Mouse (Mus musculus): Measurements from ENCODE around the gene Eepd1. TPM values are rescaled to one million over a fixed set of nuclear protein-coding genes. Genes with fewer than 3 reads are reported as not detected.
A peak's percentile ranks its signal among the peaks of the same experiment; 100 is the strongest.

Eepd1 gene
- polyA plus RNA-seq, 1 experiment, result 4.1 TPM

GRCm38 (mm10) chr9:25561143-25561542, 79.8 kb downstream of the Eepd1 start:
- Histone ChIP-seq H3K27ac (ENCODE audit: insufficient read depth, low read length) (no peak overlapping the region), H3K4me1 (ENCODE audit: control insufficient read depth, insufficient read depth, low read length) (peaks cover 6% of the 10 kb centered on the region; the same call in 1 of the 2 replicates), H3K4me3 (ENCODE audit: insufficient read depth, low read length) (no peak overlapping the region)
- TF ChIP-seq POLR2A (IDR thresholded peaks at IDR 0.05; ENCODE audit: low read depth, low read length) (no peak), CTCF (IDR thresholded peaks at IDR 0.05; ENCODE audit: borderline replicate concordance, insufficient read depth, low read length) (no peak)

GRCm38 (mm10) chr9:25563806-25564205, 82.5 kb downstream of the Eepd1 start:
- peaks cover 6% of the 10 kb centered on the region; the same call in 1 of the 2 replicates for H3K4me1 ChIP-seq (ENCODE audit: control insufficient read depth, insufficient read depth, low read length)
- H3K4me3 ChIP-seq (ENCODE audit: insufficient read depth, low read length), result no peak overlapping the region
- no peak for TF ChIP-seq CTCF (IDR thresholded peaks at IDR 0.05; ENCODE audit: borderline replicate concordance, insufficient read depth, low read length)
- no peak for TF ChIP-seq POLR2A (IDR thresholded peaks at IDR 0.05; ENCODE audit: low read depth, low read length)
- no peak overlapping the region for H3K27ac ChIP-seq (ENCODE audit: insufficient read depth, low read length)

GRCm38 (mm10) chr9:25567071-25567470, 85.7 kb downstream of the Eepd1 start:
- no peak for TF ChIP-seq CTCF (IDR thresholded peaks at IDR 0.05; ENCODE audit: borderline replicate concordance, insufficient read depth, low read length)
- TF ChIP-seq POLR2A (IDR thresholded peaks at IDR 0.05; ENCODE audit: low read depth, low read length), result no peak
- Histone ChIP-seq H3K4me3 (ENCODE audit: insufficient read depth, low read length) (no peak overlapping the region), H3K4me1 (ENCODE audit: control insufficient read depth, insufficient read depth, low read length) (peaks cover 6% of the 10 kb centered on the region; the same call in 1 of the 2 replicates), H3K27ac (ENCODE audit: insufficient read depth, low read length) (no peak overlapping the region)

GRCm38 (mm10) chr9:25568783-25569182, 87.4 kb downstream of the Eepd1 start:
- Histone ChIP-seq H3K4me1 (ENCODE audit: control insufficient read depth, insufficient read depth, low read length) (peaks cover 8% of the 10 kb centered on the region; the same call in 1 of the 2 replicates), H3K4me3 (ENCODE audit: insufficient read depth, low read length) (no peak overlapping the region), H3K27ac (ENCODE audit: insufficient read depth, low read length) (no peak overlapping the region)
- TF ChIP-seq CTCF (IDR thresholded peaks at IDR 0.05; ENCODE audit: borderline replicate concordance, insufficient read depth, low read length) (no peak), POLR2A (IDR thresholded peaks at IDR 0.05; ENCODE audit: low read depth, low read length) (no peak)

- Histone ChIP-seq H3K4me1 (ENCODE audit: control insufficient read depth, insufficient read depth, low read length) (peaks cover 11% of the 10 kb centered on the region), H3K27ac (ENCODE audit: insufficient read depth, low read length) (no peak overlapping the region), H3K4me3 (ENCODE audit: insufficient read depth, low read length) (no peak overlapping the region)
- TF ChIP-seq POLR2A (IDR thresholded peaks at IDR 0.05; ENCODE audit: low read depth, low read length), result no peak
- TF ChIP-seq CTCF (IDR thresholded peaks at IDR 0.05; ENCODE audit: borderline replicate concordance, insufficient read depth, low read length), result no peak
These were observed 88.7 kb downstream of the Eepd1 start for GRCm38 (mm10) chr9:25570011-25570410.

GRCm38 (mm10) chr9:25570436-25570835, 89.1 kb downstream of the Eepd1 start:
- H3K4me1 ChIP-seq (ENCODE audit: control insufficient read depth, insufficient read depth, low read length), result peaks cover 11% of the 10 kb centered on the region
- H3K4me3 ChIP-seq (ENCODE audit: insufficient read depth, low read length), result no peak overlapping the region
- TF ChIP-seq CTCF (IDR thresholded peaks at IDR 0.05; ENCODE audit: borderline replicate concordance, insufficient read depth, low read length) (no peak), POLR2A (IDR thresholded peaks at IDR 0.05; ENCODE audit: low read depth, low read length) (no peak)
- H3K27ac ChIP-seq (ENCODE audit: insufficient read depth, low read length), result no peak overlapping the region

- H3K4me3 ChIP-seq (ENCODE audit: insufficient read depth, low read length), result no peak overlapping the region
- H3K4me1 ChIP-seq (ENCODE audit: control insufficient read depth, insufficient read depth, low read length), result peaks cover 11% of the 10 kb centered on the region
- no peak overlapping the region for H3K27ac ChIP-seq (ENCODE audit: insufficient read depth, low read length)
- no peak for TF ChIP-seq POLR2A (IDR thresholded peaks at IDR 0.05; ENCODE audit: low read depth, low read length)
These were observed 90.0 kb downstream of the Eepd1 start for GRCm38 (mm10) chr9:25571381-25571780.

GRCm38 (mm10) chr9:25573753-25574152, 92.4 kb downstream of the Eepd1 start:
- no peak overlapping the region for H3K4me3 ChIP-seq (ENCODE audit: insufficient read depth, low read length)
- H3K27ac ChIP-seq (ENCODE audit: insufficient read depth, low read length), result peak overlapping the region; percentile 34; the same call in 1 of the 2 replicates
- TF ChIP-seq CTCF (IDR thresholded peaks at IDR 0.05; ENCODE audit: borderline replicate concordance, insufficient read depth, low read length), result no peak
- TF ChIP-seq POLR2A (IDR thresholded peaks at IDR 0.05; ENCODE audit: low read depth, low read length), result no peak
- peaks cover 11% of the 10 kb centered on the region for H3K4me1 ChIP-seq (ENCODE audit: control insufficient read depth, insufficient read depth, low read length)

GRCm38 (mm10) chr9:25574186-25574585, 92.8 kb downstream of the Eepd1 start:
- H3K4me1 ChIP-seq (ENCODE audit: control insufficient read depth, insufficient read depth, low read length), result peaks cover 11% of the 10 kb centered on the region
- TF ChIP-seq POLR2A (IDR thresholded peaks at IDR 0.05; ENCODE audit: low read depth, low read length), result no peak
- TF ChIP-seq CTCF (IDR thresholded peaks at IDR 0.05; ENCODE audit: borderline replicate concordance, insufficient read depth, low read length), result no peak
- 0 out of 2 replicates have a peak overlapping the region, but pooled peaks have one; percentile 5 for H3K27ac ChIP-seq (ENCODE audit: insufficient read depth, low read length)
- no peak overlapping the region for H3K4me3 ChIP-seq (ENCODE audit: insufficient read depth, low read length)

- TF ChIP-seq POLR2A (IDR thresholded peaks at IDR 0.05; ENCODE audit: low read depth, low read length) (no peak), CTCF (IDR thresholded peaks at IDR 0.05; ENCODE audit: borderline replicate concordance, insufficient read depth, low read length) (no peak)
- Histone ChIP-seq H3K4me1 (ENCODE audit: control insufficient read depth, insufficient read depth, low read length) (peaks cover 6% of the 10 kb centered on the region; the same call in 1 of the 2 replicates), H3K4me3 (ENCODE audit: insufficient read depth, low read length) (no peak overlapping the region), H3K27ac (ENCODE audit: insufficient read depth, low read length) (no peak overlapping the region)
These were observed 97.6 kb downstream of the Eepd1 start for GRCm38 (mm10) chr9:25578674-25579596.

All from embryonic fibroblast, embryonic 13.5 days (primary cell).